Mouse (Mus musculus): Measurements from ENCODE around the gene Rpl13a. TPM values are rescaled to one million over a fixed set of nuclear protein-coding genes. Genes with fewer than 3 reads are reported as not detected.

Gene Rpl13a
- polyA plus RNA-seq, 1 experiment: 1,569 TPM

DNA sequence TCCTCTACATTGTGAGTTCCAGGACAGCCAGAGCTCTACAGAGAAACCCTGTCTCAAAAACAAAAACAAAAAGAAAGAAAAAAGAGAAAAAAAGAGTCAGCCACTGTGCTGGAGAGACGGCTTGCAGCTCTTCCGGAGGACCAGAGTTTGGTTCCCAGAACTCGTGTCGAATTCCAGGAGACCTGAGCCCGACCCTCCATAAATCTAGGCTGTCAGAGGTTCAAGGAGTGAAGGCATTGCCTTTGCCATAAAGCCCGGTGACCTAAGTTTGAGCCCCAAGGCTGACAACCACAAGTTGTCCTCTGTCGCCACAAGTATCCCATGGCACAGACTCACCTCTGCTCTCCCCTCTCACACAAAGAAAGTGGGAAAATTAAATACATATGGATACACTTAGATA, 34.4 kb downstream of the Rpl13a start:
- TF ChIP-seq POLR2A (IDR thresholded peaks at IDR 0.05; ENCODE audit: borderline replicate concordance, low read depth, low read length) (no peak), CTCF (IDR thresholded peaks at IDR 0.05; ENCODE audit: low read depth, low read length) (no peak)
- Histone ChIP-seq H3K27ac (ENCODE audit: insufficient read depth, low read depth, low read length) (no peak overlapping the region), H3K4me1 (ENCODE audit: control insufficient read depth, insufficient read depth, low read length) (peaks cover 42% of the 10 kb centered on the region), H3K4me3 (ENCODE audit: insufficient read depth, low read length) (no peak overlapping the region)

DNA sequence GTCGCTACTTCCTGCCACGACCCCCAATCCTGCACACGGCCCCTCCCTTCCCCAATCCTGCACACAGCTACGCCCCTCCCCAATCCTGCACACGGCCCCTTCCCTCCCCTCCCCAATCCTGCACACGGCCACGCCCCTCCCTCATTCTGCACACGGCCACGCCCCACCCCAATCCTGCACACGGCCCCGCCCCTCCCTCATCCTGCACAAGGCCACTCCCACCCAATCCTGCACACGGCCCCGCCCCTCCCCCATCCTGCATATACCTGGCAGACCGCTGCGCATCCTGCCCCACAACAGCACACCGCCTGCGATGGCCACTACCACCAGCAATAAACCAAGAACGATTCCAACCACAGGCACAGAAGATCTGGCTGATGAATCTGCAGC, 35.0 kb downstream of the Rpl13a start:
- no peak overlapping the region for H3K27ac ChIP-seq (ENCODE audit: insufficient read depth, low read depth, low read length)
- H3K4me3 ChIP-seq (ENCODE audit: insufficient read depth, low read length): no peak overlapping the region
- H3K4me1 ChIP-seq (ENCODE audit: control insufficient read depth, insufficient read depth, low read length): peaks cover 40% of the 10 kb centered on the region
- no peak for TF ChIP-seq CTCF (IDR thresholded peaks at IDR 0.05; ENCODE audit: low read depth, low read length)
- TF ChIP-seq POLR2A (IDR thresholded peaks at IDR 0.05; ENCODE audit: borderline replicate concordance, low read depth, low read length): no peak

DNA sequence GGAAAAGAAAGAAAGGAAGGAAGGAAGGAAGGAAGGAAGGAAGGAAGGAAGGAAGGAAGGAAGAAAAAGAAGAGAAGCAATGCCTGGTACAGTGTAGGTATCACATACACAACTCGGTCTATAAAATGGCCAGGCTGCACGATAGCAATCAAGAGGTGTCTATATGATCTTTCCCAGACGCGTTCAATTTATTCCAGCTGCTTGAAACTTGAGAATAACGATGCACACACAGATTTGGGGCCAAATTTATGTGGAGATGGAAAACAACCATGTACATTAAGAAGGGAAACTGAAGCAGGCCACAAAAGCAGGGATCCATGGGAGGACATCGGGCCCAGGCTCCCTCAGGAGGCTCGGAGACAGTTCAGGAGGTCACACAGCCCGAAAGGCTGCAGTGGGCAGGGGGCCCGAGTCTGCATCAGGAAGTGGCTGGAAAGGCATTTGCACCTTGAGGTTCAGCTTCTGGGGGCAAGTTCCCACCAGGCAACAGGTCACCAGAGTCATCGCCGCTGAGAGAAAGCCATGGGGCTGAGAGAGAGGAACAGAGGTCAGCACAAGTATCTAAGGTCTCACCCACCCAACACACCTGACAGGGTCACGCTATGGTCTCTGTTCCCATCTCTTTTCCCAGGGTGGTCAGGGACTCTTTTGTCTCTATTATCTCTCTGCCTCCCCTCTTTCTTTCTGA, 35.6 kb downstream of the Rpl13a start:
- H3K4me1 ChIP-seq (ENCODE audit: control insufficient read depth, insufficient read depth, low read length): peaks cover 35% of the 10 kb centered on the region
- no peak overlapping the region for H3K27ac ChIP-seq (ENCODE audit: insufficient read depth, low read depth, low read length)
- TF ChIP-seq CTCF (IDR thresholded peaks at IDR 0.05; ENCODE audit: low read depth, low read length) (no peak), POLR2A (IDR thresholded peaks at IDR 0.05; ENCODE audit: borderline replicate concordance, low read depth, low read length) (no peak)
- H3K4me3 ChIP-seq (ENCODE audit: insufficient read depth, low read length): no peak overlapping the region

DNA sequence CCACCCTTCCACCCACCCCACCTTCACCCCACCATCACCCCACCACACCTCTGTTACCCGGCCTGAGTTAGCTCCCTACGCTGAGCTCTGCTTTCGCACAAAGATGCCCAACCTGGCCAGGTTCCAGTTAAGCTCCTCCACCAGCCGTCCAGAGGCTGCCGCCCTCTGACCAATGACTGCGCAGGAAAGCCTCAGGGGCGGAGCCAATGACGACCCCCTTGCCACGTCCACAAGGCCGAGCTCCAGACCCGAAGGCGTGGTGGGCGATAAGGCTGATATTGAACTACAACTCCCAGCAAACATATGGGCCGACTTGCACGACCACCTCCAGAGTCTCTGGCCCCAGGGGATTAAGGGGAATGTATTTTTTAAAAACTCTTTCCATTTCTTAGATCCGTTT, 36.5 kb downstream of the Rpl13a start, which contains the start of gene Rcn3:
Gene Rcn3 (minus strand): TSS at position 174 of the 400 bp plus-strand sequence.
- Histone ChIP-seq H3K4me1 (ENCODE audit: control insufficient read depth, insufficient read depth, low read length) (peaks cover 28% of the 10 kb centered on the region), H3K4me3 (ENCODE audit: insufficient read depth, low read length) (no peak within 1 kb of the TSS), H3K27ac (ENCODE audit: insufficient read depth, low read depth, low read length) (no peak within 1 kb of the TSS)
- TF ChIP-seq CTCF (IDR thresholded peaks at IDR 0.05; ENCODE audit: low read depth, low read length) (no peak), POLR2A (IDR thresholded peaks at IDR 0.05; ENCODE audit: borderline replicate concordance, low read depth, low read length) (no peak)

DNA sequence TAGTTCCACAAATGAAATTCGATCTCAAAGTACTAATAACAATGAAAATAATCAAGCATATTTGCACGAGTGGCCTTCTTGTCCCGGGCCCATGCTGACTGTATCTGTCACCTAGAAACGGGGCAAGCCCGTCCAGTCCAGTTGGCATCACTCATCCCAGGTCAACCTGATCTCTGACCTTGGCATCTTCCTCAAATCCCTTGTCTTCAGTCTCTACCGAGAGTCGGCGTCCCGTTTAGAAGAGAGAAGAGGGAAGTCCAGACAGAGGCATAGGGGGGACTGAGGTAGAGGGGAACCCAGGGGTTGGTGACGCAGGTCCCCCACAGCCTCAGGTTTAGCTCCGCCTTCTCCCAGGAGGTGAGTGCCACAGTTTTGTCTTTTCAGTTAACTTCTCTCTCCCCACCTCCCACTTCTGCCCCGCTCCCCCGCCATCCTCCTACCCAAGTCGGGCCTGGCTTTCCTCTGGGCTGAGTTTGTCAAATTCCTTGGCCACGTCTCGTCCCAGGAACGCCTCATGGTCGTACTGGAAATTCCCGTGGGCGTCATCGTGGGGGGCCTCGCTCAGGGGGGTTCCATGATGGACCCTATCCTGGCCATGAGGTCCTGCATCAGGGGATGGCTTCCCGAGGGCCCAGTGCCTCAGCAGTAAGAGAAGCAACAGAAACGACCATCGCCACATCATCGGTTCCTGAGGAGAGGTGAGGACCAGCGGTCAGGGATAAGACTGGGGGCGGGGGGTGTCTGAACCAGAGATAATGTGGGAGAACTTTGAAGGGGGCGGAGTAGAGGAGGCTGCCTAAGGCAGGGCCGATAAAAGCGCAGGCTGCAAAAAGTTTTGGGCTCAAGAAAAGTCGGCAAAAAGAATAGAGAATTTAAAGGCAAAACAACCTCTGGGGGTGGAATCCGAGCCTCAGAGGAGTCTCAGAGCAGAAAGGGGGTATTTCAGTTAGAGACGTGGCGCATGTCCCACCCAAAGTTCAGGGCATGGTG, 37.3 kb downstream of the Rpl13a start:
- TF ChIP-seq POLR2A (IDR thresholded peaks at IDR 0.05; ENCODE audit: borderline replicate concordance, low read depth, low read length) (no peak), CTCF (IDR thresholded peaks at IDR 0.05; ENCODE audit: low read depth, low read length) (no peak)
- Histone ChIP-seq H3K4me3 (ENCODE audit: insufficient read depth, low read length) (no peak overlapping the region), H3K27ac (ENCODE audit: insufficient read depth, low read depth, low read length) (no peak overlapping the region), H3K4me1 (ENCODE audit: control insufficient read depth, insufficient read depth, low read length) (peaks cover 21% of the 10 kb centered on the region)

DNA sequence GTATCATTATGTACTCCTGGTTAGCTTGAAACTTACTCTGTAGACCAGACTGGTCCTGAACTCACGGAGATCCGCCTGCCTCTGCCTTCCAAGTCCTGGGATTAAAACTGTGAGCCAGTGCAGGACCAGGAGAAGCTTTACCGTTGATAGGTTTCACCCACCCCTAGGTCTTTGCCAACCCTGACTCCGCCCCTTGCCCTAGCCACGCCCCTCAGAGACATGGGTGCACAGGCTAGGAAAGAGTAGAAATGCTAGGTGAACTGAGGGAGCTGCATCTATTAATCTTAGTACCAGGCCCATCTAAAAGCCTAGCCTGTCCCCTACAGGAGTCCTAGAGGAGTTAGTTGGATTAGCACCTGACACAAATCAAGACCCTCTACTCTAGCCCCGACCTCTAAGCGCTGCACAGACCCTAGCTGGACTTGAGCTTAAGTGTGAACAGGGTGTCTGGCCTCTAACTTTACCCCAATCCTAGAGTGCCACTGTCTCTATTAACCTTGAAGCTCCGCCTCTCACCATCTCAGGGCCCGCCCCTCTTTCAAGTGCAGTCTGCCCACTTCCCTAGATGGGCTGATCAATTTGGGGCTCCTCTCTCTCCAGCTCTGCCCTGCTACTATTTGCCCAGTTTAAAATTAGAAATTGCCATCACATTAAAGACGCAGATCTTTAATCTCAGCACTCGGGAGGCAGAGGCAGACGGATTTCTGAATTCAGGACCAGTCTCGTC, 38.1 kb downstream of the Rpl13a start:
- no peak for TF ChIP-seq CTCF (IDR thresholded peaks at IDR 0.05; ENCODE audit: low read depth, low read length)
- no peak for TF ChIP-seq POLR2A (IDR thresholded peaks at IDR 0.05; ENCODE audit: borderline replicate concordance, low read depth, low read length)
- H3K27ac ChIP-seq (ENCODE audit: insufficient read depth, low read depth, low read length): no peak overlapping the region
- peaks cover 12% of the 10 kb centered on the region for H3K4me1 ChIP-seq (ENCODE audit: control insufficient read depth, insufficient read depth, low read length)
- no peak overlapping the region for H3K4me3 ChIP-seq (ENCODE audit: insufficient read depth, low read length)

DNA sequence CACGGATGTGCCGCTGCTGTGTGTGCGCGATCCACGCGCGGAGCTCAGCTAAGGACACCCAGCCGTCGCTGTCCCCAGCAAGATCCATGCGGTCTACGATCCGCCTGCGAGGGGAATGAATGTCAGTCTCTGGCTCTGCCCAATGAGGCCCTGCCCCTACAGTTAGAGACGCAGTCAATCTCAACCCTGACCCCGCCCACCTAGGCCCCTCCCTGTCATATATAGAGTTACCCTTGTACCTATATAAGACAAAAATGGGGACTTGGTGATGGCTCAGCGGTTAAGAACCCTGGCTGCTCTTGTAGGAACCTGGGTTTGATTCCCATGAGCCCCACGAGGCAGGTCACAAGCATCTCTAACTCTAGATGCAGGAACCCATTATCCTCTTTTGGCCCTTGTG, 40.0 kb downstream of the Rpl13a start:
- H3K27ac ChIP-seq (ENCODE audit: insufficient read depth, low read depth, low read length): no peak overlapping the region
- H3K4me1 ChIP-seq (ENCODE audit: control insufficient read depth, insufficient read depth, low read length): no peaks in the 10 kb centered on the region; the same call in 1 of the 2 replicates
- TF ChIP-seq CTCF (IDR thresholded peaks at IDR 0.05; ENCODE audit: low read depth, low read length) (no peak), POLR2A (IDR thresholded peaks at IDR 0.05; ENCODE audit: borderline replicate concordance, low read depth, low read length) (no peak)
- H3K4me3 ChIP-seq (ENCODE audit: insufficient read depth, low read length): no peak overlapping the region

DNA sequence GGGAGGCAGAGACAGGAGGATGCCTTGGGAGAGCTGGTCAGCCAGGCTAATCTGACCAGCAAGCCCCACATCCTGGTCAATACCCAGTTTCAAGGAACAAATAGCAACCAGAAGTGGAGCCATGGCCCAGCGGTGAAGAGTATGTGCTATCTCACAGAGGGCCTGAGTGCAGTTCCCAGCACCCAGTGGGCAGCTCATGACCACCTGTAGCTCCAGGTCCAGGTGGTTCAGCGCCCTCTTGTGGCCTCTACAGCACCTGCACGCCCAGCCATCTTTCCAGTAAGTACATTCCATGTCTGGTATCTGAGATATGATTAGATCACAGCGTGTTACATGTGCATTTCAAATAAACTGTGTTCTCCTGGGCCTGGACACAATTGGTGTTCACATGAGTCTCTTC, 42.5 kb downstream of the Rpl13a start:
- Histone ChIP-seq H3K4me1 (ENCODE audit: control insufficient read depth, insufficient read depth, low read length) (peaks cover 17% of the 10 kb centered on the region), H3K27ac (ENCODE audit: insufficient read depth, low read depth, low read length) (no peak overlapping the region), H3K4me3 (ENCODE audit: insufficient read depth, low read length) (no peak overlapping the region)
- TF ChIP-seq POLR2A (IDR thresholded peaks at IDR 0.05; ENCODE audit: borderline replicate concordance, low read depth, low read length): no peak
- TF ChIP-seq CTCF (IDR thresholded peaks at IDR 0.05; ENCODE audit: low read depth, low read length): no peak; the same call in 1 of the 2 replicates

DNA sequence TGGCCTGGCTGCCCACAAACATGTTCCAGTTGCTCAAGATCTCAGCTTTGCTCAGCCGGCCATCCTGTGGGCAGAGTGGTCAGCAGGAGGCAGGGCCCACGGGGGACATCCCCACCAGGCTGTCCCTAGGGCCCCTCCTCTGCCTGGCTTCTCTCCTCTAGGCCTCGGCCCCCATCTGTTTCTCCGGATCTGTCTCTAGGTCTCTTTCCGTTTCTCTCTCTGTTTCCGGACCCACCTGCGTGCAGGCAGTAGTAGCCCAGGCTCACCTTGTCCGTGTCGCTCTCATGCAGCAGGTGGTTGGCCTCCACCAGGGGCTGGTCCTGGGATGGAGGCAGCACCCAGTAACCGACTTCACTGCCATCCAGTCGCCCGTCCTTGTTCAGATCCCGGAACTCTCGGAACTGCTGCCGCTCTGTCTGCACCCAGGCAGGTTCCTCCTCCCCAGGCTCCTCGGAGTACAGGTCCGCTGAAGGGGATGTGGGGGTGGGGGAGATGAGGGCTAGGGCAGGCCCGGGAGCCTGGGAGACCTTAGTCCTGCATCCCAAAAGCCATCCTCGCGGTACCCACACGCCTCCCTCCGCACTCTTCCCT, 45.2 kb downstream of the Rpl13a start:
- peak overlapping the region; percentile 41 for H3K4me3 ChIP-seq (ENCODE audit: insufficient read depth, low read length)
- H3K27ac ChIP-seq (ENCODE audit: insufficient read depth, low read depth, low read length): peak overlapping the region; percentile 92
- peaks cover 22% of the 10 kb centered on the region for H3K4me1 ChIP-seq (ENCODE audit: control insufficient read depth, insufficient read depth, low read length)
- TF ChIP-seq CTCF (IDR thresholded peaks at IDR 0.05; ENCODE audit: low read depth, low read length) (no peak), POLR2A (IDR thresholded peaks at IDR 0.05; ENCODE audit: borderline replicate concordance, low read depth, low read length) (no peak)

All from bone marrow macrophage, adult 2 months (primary cell).